Mouse (Mus musculus) cerebellum, postnatal 4 days (tissue): ENCODE results near the gene Hdgfl2.

Experiments used
- DNase-seq, 2 experiments: peaks; one replicate each; pipeline ENCODE4 v3.0.0; 2022; ENCODE audit warnings: low spot score in 2 of 2, mixed read lengths in 1 of 2

Hdgfl2 gene

GRCm38 (mm10) chr17:56125276-56125630, 45.8 kb downstream of the Hdgfl2 start:
- DNase-seq: no peak

- no peak for DNase-seq
Measured at GRCm38 (mm10) chr17:56126175-56126574, 46.7 kb downstream of the Hdgfl2 start.

GRCm38 (mm10) chr17:56128246-56128645, 48.8 kb downstream of the Hdgfl2 start:
- no peak for DNase-seq

- DNase-seq: no peak
Measured at GRCm38 (mm10) chr17:56131136-56131535, 51.7 kb downstream of the Hdgfl2 start.

GRCm38 (mm10) chr17:56131814-56132213, 52.4 kb downstream of the Hdgfl2 start:
- DNase-seq: peak; percentile 53 to 77

GRCm38 (mm10) chr17:56132661-56133060, 53.2 kb downstream of the Hdgfl2 start:
- DNase-seq: peak; percentile 56 to 77

GRCm38 (mm10) chr17:56133457-56134363, 54.3 kb downstream of the Hdgfl2 start:
- DNase-seq: no peak

- DNase-seq: peak; percentile 44 to 71
Measured at GRCm38 (mm10) chr17:56134463-56134971, 55.1 kb downstream of the Hdgfl2 start.

- no peak for DNase-seq
Measured at GRCm38 (mm10) chr17:56136558-56136957, 57.1 kb downstream of the Hdgfl2 start.

GRCm38 (mm10) chr17:56137839-56138613, 58.6 kb downstream of the Hdgfl2 start:
- DNase-seq: no peak

GRCm38 (mm10) chr17:56139355-56139754, 59.9 kb downstream of the Hdgfl2 start:
- no peak for DNase-seq

GRCm38 (mm10) chr17:56139858-56140595, 60.6 kb downstream of the Hdgfl2 start, which contains the start of gene Sema6b:
Sema6b (minus strand) TSS chr17:56140343.
- DNase-seq: peak; percentile 65 to 80

- DNase-seq: peak in 1 of 2 experiments; percentile 55
Measured at GRCm38 (mm10) chr17:56141702-56142605, 62.5 kb downstream of the Hdgfl2 start.

- no peak for DNase-seq
Measured at GRCm38 (mm10) chr17:56144546-56144945, 65.1 kb downstream of the Hdgfl2 start.

GRCm38 (mm10) chr17:56146131-56146530, 66.7 kb downstream of the Hdgfl2 start:
- no peak for DNase-seq

GRCm38 (mm10) chr17:56147420-56147819, 68.0 kb downstream of the Hdgfl2 start:
- no peak for DNase-seq

GRCm38 (mm10) chr17:56148280-56148679, 68.8 kb downstream of the Hdgfl2 start:
- no peak for DNase-seq

- no peak for DNase-seq
Measured at GRCm38 (mm10) chr17:56148790-56149618, 69.6 kb downstream of the Hdgfl2 start.

- DNase-seq: no peak
Measured at GRCm38 (mm10) chr17:56149897-56150296, 70.5 kb downstream of the Hdgfl2 start.
